Mouse (Mus musculus): ENCODE results near the gene Sema6c. TPM values are rescaled to one million over a fixed set of nuclear protein-coding genes. Genes with fewer than 3 reads are reported as not detected.

Sema6c gene
- total RNA-seq (2014; rRNA removed) (0.65 and 1.1 TPM in 2 replicates), polyA plus RNA-seq (2012; rRNA removed) (2.1 and 2.9 TPM in 2 replicates)

DNA sequence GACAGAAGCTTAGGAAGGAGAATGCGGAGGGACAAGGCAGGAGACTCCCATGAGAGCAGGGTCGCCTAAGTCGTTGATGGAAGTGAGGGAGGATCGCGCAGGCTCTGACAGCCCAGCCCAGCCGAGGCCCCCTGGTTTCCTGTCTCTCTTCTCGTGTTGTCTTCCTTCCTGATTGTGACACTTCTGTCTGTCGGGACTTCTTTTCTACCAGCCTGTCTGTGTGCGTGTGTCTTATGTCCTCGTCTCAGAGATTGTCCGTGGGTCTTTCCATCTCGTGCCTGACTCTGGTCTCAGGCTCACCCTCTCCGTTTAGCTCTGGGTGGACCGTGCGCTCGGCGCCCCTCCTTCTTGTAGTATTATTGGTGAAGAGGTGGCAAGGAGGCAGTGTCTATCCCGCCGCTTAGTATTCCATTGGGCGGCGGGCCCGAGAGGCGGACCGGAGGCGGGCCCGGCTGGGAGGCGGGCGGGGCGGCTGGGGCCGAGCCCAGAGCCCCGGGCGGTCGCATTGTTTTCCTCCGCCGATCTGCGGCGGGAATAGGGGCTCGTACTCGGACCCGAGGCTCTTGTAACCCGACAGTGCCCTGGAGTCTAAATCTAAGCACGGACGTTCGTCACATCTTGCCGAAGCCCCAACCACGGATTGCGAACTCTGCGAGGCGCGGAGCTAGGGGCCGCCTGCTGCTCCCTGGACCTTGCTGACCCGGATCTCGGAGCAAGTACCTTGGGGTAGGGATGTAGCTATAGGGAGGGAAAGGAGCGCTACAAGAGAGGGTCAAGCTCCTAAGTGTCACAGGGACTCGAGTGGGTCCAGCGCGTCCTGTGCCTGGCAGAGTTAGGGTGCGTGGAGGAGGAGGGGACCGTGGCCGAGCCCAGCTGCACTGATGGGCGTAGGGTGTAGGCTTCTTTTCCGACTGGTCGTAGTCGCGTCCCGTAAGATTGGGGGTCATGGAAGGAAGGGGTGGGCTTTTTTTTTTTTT lies at the start of gene Sema6c:
Sema6c (plus strand) TSS at position 471 of the 977 bp plus-strand sequence.
- Histone ChIP-seq H3K27ac (replicated peaks; ENCODE audit: insufficient read depth, low read depth, low read length) (no peak within 1 kb of the TSS), H3K9ac (ENCODE audit: low read depth, low read length) (peak within 1 kb of the TSS; percentile 46), H3K4me3 (ENCODE audit: insufficient read depth, low read depth, low read length) (peak within 1 kb of the TSS; percentile 63), H3K79me2 (ENCODE audit: control insufficient read depth, insufficient read depth, low read length) (no peaks in the 10 kb centered on the region), H3K27me3 (ENCODE audit: control insufficient read depth, insufficient read depth, low read length) (peaks cover 5% of the 10 kb centered on the region; the same call in 1 of the 2 replicates), H3K36me3 (ENCODE audit: control insufficient read depth, insufficient read depth, low read length) (no peaks in the 10 kb centered on the region), H3K4me1 (ENCODE audit: control insufficient read depth, insufficient read depth, low read length) (peaks cover 3% of the 10 kb centered on the region)
- TF ChIP-seq CTCF (IDR thresholded peaks at IDR 0.05; ENCODE audit: low read depth, low read length) (no peak), POLR2A (IDR thresholded peaks at IDR 0.05; ENCODE audit: extremely low read depth, insufficient read depth, low read length) (0 out of 2 replicates have a peak, but pooled peaks have one; percentile 5)
- under 1% methylated on average over 66 of the region's 66 CpGs for WGBS
- DNase-seq (ENCODE audit: extremely low read depth, low read depth, low spot score): peak; percentile 74

DNA sequence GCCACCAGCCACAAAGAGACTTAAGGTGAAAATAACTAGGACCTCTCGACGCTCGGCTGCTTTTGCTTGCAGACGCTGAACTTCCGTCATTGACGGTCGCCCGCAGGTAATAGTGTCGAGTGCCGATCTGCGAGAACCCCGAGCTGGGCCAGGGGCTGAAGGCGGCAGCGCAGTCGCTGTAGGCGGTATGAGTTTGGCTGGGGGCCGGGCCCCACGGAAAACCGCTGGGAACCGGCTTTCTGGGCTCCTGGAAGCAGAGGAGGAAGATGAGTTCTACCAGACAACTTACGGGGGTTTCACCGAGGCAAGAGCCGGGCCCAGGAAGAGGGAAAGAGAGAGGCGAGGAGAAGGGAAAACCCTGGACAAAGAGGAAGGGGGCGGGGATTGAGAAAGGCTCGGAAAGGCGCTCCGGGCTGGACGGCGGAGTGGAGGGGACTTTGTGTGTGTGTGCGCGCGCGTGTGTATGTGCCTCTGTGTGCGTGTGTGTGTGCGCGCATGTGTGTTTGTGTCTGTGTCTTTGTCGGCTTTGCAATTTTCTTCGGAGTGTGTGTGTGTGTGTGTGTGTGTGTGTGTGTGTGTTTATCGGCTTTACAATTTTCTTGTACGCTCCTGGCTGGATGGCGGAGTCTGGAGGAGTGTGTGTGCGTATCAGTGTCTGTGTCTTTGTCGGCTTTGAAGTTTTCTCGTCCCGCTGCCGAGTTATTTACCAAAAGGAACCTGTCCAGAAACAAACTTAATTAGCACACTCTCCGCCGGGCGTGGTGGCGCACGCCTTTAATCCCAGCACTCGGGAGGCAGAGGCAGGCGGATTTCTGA lies 49.1 kb upstream of the Sema6c start, which contains the start of gene Vps72:
Vps72 (plus strand) TSS at position 112 of the 816 bp plus-strand sequence.
- 1% methylated on average over 54 of the region's 54 CpGs for WGBS
- no peaks in the 10 kb centered on the region for H3K4me1 ChIP-seq (ENCODE audit: control insufficient read depth, insufficient read depth, low read length)
- peak; percentile 92 for DNase-seq (ENCODE audit: extremely low read depth, low read depth, low spot score)

DNA sequence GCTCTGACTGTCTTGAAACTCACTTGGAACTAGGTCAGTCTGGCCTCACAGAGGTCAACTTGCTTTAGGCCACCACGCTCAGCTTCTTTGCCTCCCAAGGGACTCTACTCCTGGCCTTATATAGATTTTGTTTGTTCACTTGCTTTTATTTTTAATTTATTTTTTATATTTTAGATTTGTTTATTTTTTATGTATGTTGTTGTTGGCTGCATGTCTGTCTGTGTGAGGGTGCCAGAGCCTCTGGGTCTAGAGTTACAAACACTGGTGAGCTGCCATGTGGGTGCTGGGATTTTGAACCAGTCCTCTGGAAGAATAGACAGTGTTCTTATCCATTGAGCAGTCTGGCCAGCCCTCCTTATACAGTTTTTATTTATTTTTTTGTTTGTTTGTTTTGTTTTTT lies 47.5 kb upstream of the Sema6c start:
- no peaks in the 10 kb centered on the region; the same call in 1 of the 2 replicates for H3K79me2 ChIP-seq (ENCODE audit: control insufficient read depth, insufficient read depth, low read length)
- 97% methylated on average over 1 of the region's 1 CpGs for WGBS

More for the DNA sequence above, 49.1 kb upstream of the Sema6c start, which contains the start of gene Vps72:
- H3K27ac ChIP-seq (replicated peaks; ENCODE audit: insufficient read depth, low read depth, low read length): peak within 1 kb of the TSS; percentile 88
- no peak for TF ChIP-seq CTCF (IDR thresholded peaks at IDR 0.05; ENCODE audit: low read depth, low read length)
- TF ChIP-seq POLR2A (IDR thresholded peaks at IDR 0.05; ENCODE audit: extremely low read depth, insufficient read depth, low read length): peak; percentile 64; the same call in 1 of the 2 replicates
- no peaks in the 10 kb centered on the region for H3K27me3 ChIP-seq (ENCODE audit: control insufficient read depth, insufficient read depth, low read length)
- H3K4me3 ChIP-seq (ENCODE audit: insufficient read depth, low read depth, low read length): peak within 1 kb of the TSS; percentile 83
- peaks cover 5% of the 10 kb centered on the region; the same call in 1 of the 2 replicates for H3K79me2 ChIP-seq (ENCODE audit: control insufficient read depth, insufficient read depth, low read length)
- H3K9ac ChIP-seq (ENCODE audit: low read depth, low read length): peak within 1 kb of the TSS; percentile 81
- H3K36me3 ChIP-seq (ENCODE audit: control insufficient read depth, insufficient read depth, low read length): peaks cover 5% of the 10 kb centered on the region; the same call in 1 of the 2 replicates

DNA sequence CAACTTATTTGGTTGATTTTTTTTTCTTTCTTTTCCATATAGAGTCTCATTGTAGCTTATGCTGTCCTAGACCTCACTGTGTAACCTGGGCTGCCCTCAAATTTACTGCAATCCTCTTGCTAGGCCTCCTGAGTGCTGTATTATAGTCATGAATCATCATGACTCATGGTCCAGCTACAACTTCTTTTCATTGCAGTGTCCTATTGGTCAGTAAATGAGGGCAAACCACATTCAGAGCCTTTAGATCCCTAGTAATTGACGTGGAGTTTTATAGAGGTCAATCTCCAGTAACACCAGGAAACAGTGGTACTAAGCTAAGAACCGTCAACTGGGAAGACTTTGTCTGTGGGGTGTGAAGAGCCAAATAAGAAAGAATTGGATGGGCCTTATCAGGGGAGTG lies 42.5 kb upstream of the Sema6c start:
- peaks cover 36% of the 10 kb centered on the region for H3K36me3 ChIP-seq (ENCODE audit: control insufficient read depth, insufficient read depth, low read length)
- H3K4me3 ChIP-seq (ENCODE audit: insufficient read depth, low read depth, low read length): no peak overlapping the region
- no peaks in the 10 kb centered on the region for H3K4me1 ChIP-seq (ENCODE audit: control insufficient read depth, insufficient read depth, low read length)
- no peak overlapping the region for H3K27ac ChIP-seq (replicated peaks; ENCODE audit: insufficient read depth, low read depth, low read length)
- no peak for TF ChIP-seq CTCF (IDR thresholded peaks at IDR 0.05; ENCODE audit: low read depth, low read length)
- TF ChIP-seq POLR2A (IDR thresholded peaks at IDR 0.05; ENCODE audit: extremely low read depth, insufficient read depth, low read length): no peak
- no peaks in the 10 kb centered on the region; the same call in 1 of the 2 replicates for H3K79me2 ChIP-seq (ENCODE audit: control insufficient read depth, insufficient read depth, low read length)
- 88% methylated on average over 2 of the region's 2 CpGs for WGBS
- H3K9ac ChIP-seq (ENCODE audit: low read depth, low read length): no peak overlapping the region
- no peaks in the 10 kb centered on the region for H3K27me3 ChIP-seq (ENCODE audit: control insufficient read depth, insufficient read depth, low read length)
- no peak for DNase-seq (ENCODE audit: extremely low read depth, low read depth, low spot score)

More for the DNA sequence above, 47.5 kb upstream of the Sema6c start:
- Histone ChIP-seq H3K36me3 (ENCODE audit: control insufficient read depth, insufficient read depth, low read length) (peaks cover 7% of the 10 kb centered on the region; the same call in 1 of the 2 replicates), H3K4me3 (ENCODE audit: insufficient read depth, low read depth, low read length) (no peak overlapping the region), H3K9ac (ENCODE audit: low read depth, low read length) (no peak overlapping the region), H3K27me3 (ENCODE audit: control insufficient read depth, insufficient read depth, low read length) (no peaks in the 10 kb centered on the region), H3K4me1 (ENCODE audit: control insufficient read depth, insufficient read depth, low read length) (no peaks in the 10 kb centered on the region), H3K27ac (replicated peaks; ENCODE audit: insufficient read depth, low read depth, low read length) (no peak overlapping the region)
- TF ChIP-seq POLR2A (IDR thresholded peaks at IDR 0.05; ENCODE audit: extremely low read depth, insufficient read depth, low read length): no peak
- TF ChIP-seq CTCF (IDR thresholded peaks at IDR 0.05; ENCODE audit: low read depth, low read length): no peak
- DNase-seq (ENCODE audit: extremely low read depth, low read depth, low spot score): no peak

DNA sequence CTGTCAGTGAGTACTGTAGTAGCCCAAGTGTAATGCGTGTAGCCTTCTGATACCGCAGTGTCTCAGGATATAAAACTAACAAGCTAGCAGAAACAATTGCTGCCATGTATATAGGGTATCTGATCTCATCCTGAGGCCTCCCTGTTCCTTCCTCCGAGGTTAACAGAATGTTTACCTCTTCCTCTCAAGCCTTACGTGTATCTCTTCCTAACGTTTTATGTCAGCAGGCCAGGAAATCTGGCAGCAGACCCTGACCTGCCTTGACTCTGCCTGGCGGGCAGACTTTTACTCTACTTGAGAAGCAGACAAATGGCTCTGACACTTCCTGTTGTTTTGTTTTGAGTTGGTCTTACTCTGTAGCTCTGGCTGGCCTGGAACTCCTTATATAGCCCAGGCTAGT lies 38.7 kb upstream of the Sema6c start:
- DNase-seq (ENCODE audit: extremely low read depth, low read depth, low spot score): no peak
- Histone ChIP-seq H3K27me3 (ENCODE audit: control insufficient read depth, insufficient read depth, low read length) (no peaks in the 10 kb centered on the region), H3K27ac (replicated peaks; ENCODE audit: insufficient read depth, low read depth, low read length) (peak overlapping the region; percentile 64), H3K4me1 (ENCODE audit: control insufficient read depth, insufficient read depth, low read length) (peaks cover 2% of the 10 kb centered on the region; the same call in 1 of the 2 replicates), H3K79me2 (ENCODE audit: control insufficient read depth, insufficient read depth, low read length) (no peaks in the 10 kb centered on the region), H3K4me3 (ENCODE audit: insufficient read depth, low read depth, low read length) (no peak overlapping the region), H3K36me3 (ENCODE audit: control insufficient read depth, insufficient read depth, low read length) (peaks cover 31% of the 10 kb centered on the region), H3K9ac (ENCODE audit: low read depth, low read length) (no peak overlapping the region)
- 77% methylated on average over 6 of the region's 6 CpGs for WGBS
- no peak for TF ChIP-seq CTCF (IDR thresholded peaks at IDR 0.05; ENCODE audit: low read depth, low read length)
- no peak for TF ChIP-seq POLR2A (IDR thresholded peaks at IDR 0.05; ENCODE audit: extremely low read depth, insufficient read depth, low read length)

Data from liver, adult 2 months (tissue).